Mouse (Mus musculus): ENCODE measurements around the gene Cdk6.
"Not testable (repeated sequence)": the region's sequence is repeated elsewhere in the genome, so short reads cannot be mapped to it uniquely, and the experiment has no call there.

The Cdk6 gene

GRCm38 (mm10) chr5:3434105-3434504 lies 92.8 kb downstream of the Cdk6 start:
- DNase-seq (ENCODE audit: low read depth, low spot score) = not testable (repeated sequence)

- not testable (repeated sequence) for DNase-seq (ENCODE audit: low read depth, low spot score)
Measured at GRCm38 (mm10) chr5:3438453-3439003, 97.2 kb downstream of the Cdk6 start.

GRCm38 (mm10) chr5:3439386-3439785 lies 98.1 kb downstream of the Cdk6 start:
- DNase-seq (ENCODE audit: low read depth, low spot score) = not testable (repeated sequence)

- DNase-seq (ENCODE audit: low read depth, low spot score) = not testable (repeated sequence)
Measured at GRCm38 (mm10) chr5:3442524-3442923, 101.2 kb downstream of the Cdk6 start.

- not testable (repeated sequence) for DNase-seq (ENCODE audit: low read depth, low spot score)
Measured at GRCm38 (mm10) chr5:3451233-3451632, 109.9 kb downstream of the Cdk6 start.

- DNase-seq (ENCODE audit: low read depth, low spot score) = not testable (repeated sequence)
Measured at GRCm38 (mm10) chr5:3453946-3454345, 112.7 kb downstream of the Cdk6 start.

- no peak for DNase-seq (ENCODE audit: low read depth, low spot score)
Measured at GRCm38 (mm10) chr5:3460907-3461306, 119.6 kb downstream of the Cdk6 start.

GRCm38 (mm10) chr5:3461401-3461800 lies 120.1 kb downstream of the Cdk6 start:
- no peak for DNase-seq (ENCODE audit: low read depth, low spot score)

GRCm38 (mm10) chr5:3462897-3463757 lies 121.8 kb downstream of the Cdk6 start:
- no peak for DNase-seq (ENCODE audit: low read depth, low spot score)

GRCm38 (mm10) chr5:3463758-3464157 lies 122.5 kb downstream of the Cdk6 start:
- no peak for DNase-seq (ENCODE audit: low read depth, low spot score)

- DNase-seq (ENCODE audit: low read depth, low spot score) = no peak
Measured at GRCm38 (mm10) chr5:3466069-3466877, 125.0 kb downstream of the Cdk6 start.

- no peak for DNase-seq (ENCODE audit: low read depth, low spot score)
Measured at GRCm38 (mm10) chr5:3470866-3471265, 129.6 kb downstream of the Cdk6 start.

GRCm38 (mm10) chr5:3472311-3473156 lies 131.2 kb downstream of the Cdk6 start:
- no peak for DNase-seq (ENCODE audit: low read depth, low spot score)

- no peak for DNase-seq (ENCODE audit: low read depth, low spot score)
Measured at GRCm38 (mm10) chr5:3477711-3478110, 136.4 kb downstream of the Cdk6 start.

GRCm38 (mm10) chr5:3478216-3478615 lies 136.9 kb downstream of the Cdk6 start:
- no peak for DNase-seq (ENCODE audit: low read depth, low spot score)

- no peak for DNase-seq (ENCODE audit: low read depth, low spot score)
Measured at GRCm38 (mm10) chr5:3479016-3479795, 137.9 kb downstream of the Cdk6 start.

- DNase-seq (ENCODE audit: low read depth, low spot score) = no peak
Measured at GRCm38 (mm10) chr5:3480637-3481395, 139.5 kb downstream of the Cdk6 start.

- no peak for DNase-seq (ENCODE audit: low read depth, low spot score)
Measured at GRCm38 (mm10) chr5:3482474-3482873, 141.2 kb downstream of the Cdk6 start.

- no peak for DNase-seq (ENCODE audit: low read depth, low spot score)
Measured at GRCm38 (mm10) chr5:3483054-3483722, 141.9 kb downstream of the Cdk6 start.

Data from retina, postnatal 7 days (tissue).